Mouse (Mus musculus) frontal cortex, postnatal 36 days (tissue): ENCODE measurements around the gene Rora.

ENCODE experiments used
- DNase-seq, 2 experiments: peaks; one replicate each; pipeline ENCODE4 v3.0.0; 2022; ENCODE audit warnings: low spot score in 2 of 2

Gene Rora

DNA sequence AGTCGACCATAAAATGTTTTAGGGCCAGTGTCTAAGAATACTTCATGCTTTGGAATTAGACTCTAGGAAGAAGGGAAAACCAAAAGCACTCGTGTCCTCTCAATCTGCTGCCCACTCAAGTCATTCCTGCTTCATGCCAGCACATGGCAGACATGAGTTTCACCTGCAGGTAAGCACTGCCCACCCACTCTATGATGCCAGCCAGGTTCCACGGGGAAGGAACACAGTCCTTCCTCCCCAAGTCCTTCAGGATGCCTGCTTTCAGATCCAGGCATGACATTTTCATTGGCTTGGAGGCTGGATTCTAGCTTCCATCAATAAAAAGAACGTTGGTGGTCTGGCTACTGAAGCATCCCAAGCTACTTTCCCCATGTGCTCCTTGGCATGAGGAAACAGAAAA is 166.4 kb downstream of the Rora start:
- no peak for DNase-seq

DNA sequence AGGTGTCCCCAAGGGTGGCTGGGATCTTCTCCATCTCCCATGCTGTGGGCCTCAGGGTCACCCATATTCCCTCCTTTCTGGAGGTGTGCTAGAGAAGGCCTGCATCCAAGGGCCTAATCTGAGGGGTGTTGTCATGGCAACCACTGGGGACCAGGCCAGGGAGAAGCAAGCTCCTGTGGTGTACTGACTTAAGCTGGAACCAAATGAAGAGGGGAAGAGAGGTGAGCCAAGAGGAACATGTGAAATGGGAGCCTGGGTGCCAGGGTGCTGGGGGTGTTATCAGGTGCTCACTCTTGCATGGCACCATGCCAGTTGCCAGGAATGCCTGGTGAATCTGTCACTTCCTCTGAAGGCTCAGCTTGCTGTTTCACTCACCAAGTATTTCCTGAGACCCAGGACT is 166.9 kb downstream of the Rora start:
- DNase-seq: peak; percentile 13 to 31

- no peak for DNase-seq
Measured at GRCm38 (mm10) chr9:68821388-68821787, 167.8 kb downstream of the Rora start.

DNA sequence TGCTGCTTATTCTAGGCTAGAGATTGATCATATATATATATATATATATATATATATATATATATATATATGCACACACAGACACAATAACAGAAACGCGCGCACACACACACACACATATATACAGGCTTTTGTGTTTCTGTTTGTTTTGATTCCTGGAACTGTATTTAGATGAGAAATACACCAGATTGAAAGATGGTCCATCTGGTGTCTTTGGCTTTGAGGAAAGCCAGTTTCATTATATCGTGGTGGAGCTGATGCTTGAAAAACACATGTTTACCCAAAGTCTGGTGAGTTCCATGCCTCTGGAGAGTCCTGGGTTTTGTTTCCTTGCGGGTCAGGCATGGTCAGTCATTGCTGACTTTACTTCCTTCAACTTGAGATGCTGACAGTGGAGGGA is 169.7 kb downstream of the Rora start:
- DNase-seq: no peak

DNA sequence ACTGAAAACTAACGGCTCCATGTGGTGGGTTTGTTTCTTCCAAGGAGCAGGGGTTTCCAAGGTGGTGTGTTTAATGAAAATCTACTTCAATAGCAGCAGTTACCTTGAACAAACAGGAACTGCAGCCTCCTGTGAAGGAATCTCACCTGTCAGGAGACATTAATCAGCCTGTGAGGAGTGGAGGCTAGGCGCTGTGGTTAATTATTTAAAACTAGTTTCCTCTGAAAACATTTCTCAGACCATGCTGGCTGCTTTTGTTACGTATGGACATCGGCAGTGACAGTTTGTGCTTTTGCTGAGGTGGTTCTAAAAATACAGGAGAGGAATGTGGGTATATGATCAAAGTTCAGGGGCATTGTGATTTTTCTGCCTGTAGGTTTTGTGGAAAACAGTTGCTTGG is 171.5 kb downstream of the Rora start:
- no peak for DNase-seq

GRCm38 (mm10) chr9:68825841-68826240 is 172.3 kb downstream of the Rora start:
- DNase-seq: no peak

DNA sequence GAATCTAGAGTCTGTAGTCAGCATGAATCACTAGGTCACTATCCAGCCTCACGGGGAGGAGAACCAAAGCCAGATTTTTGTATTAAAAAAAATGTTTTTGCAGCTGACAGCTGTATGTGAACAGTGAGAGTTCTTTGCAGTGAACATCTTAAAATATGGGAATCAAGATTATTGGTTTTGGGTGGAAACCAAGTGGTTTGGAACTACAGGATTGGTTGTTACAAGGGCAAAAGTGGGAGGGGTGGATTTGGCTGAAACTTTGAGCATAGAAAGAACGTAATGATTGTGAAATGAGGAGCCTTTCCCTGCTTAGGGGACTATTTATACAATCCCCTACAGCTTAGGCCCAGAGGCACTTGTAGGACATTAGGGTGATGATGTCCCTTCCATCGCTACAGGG is 173.9 kb downstream of the Rora start:
- no peak for DNase-seq

- DNase-seq: peak; percentile 24 to 47
Measured at GRCm38 (mm10) chr9:68829903-68830302, 176.3 kb downstream of the Rora start.

GRCm38 (mm10) chr9:68833323-68833722 is 179.7 kb downstream of the Rora start:
- no peak for DNase-seq

- no peak for DNase-seq
Measured at GRCm38 (mm10) chr9:68835037-68835649, 181.6 kb downstream of the Rora start.

DNA sequence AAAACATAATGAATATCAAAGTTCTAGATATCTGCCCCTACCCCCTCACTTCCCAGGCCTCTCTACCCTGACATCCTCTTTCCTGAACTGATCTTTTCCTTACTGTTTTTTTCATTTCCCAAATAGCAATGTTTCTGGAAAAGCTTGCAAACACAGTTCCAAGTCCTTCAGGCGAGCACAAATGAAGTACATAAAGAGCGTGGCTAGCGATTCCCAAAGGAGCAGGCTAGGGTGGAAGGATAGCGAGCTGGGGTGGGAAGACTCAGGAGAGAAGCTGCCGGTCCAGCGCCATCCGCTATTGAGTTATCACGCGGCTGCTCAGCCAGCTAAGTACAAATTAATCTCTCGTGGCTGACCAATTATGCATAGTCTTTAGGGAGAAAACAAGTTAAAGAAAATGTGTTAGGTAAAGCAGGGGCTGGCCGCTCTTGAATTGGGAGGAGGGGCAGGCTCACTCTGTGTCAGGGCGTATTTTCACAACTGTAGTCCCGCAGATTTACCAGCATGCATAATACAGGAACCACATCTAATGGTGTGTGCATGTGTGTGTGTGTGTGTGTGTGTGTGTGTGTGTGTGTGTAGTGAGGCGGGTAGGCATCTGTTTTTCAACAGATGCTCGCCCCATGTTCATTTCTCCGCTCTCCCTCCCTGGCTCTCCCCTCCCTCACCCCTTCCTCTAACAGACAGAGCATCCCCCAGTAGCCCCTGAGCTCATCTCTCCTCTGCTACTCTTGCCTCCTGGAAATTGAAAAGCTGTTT is 188.7 kb downstream of the Rora start:
- DNase-seq: peak in 1 of 2 experiments; percentile 10

DNA sequence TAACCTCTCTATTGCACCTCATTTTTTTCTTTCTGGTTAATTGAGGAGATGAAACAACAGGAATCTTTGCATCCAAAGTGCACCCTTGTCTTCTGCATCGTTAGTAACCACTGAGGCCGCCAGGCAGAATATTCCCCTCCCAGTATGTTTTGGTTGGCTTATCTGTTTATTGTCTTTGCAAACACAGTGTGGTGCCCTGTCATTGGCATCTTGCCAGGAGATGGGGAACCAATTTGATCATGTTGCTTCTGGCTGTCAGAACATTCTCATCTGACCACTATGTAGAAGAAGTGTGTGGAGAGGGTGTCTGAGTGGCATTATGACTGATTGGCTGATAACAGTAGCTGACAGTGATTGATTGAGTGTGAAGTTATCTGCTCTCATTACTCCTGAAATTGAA is 192.0 kb downstream of the Rora start:
- no peak for DNase-seq

DNA sequence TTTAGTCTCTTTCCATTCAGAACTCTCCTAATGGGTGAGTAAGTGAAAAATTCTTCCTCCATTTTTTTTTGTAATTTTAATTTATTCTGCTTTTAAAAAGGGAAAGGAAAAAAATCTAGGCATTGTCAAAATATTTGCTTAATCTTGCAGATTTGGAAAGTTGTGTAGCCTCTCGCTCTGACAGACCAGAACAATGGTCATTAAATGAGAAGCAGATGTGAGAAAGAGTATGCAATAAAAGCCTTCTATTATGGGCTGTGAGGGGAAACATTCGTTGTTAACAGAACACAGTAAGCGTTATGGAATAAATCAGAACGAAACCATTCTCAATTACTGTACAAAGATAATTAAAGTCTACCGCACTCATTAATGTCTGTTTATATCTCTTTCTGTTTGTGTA is 196.7 kb downstream of the Rora start:
- DNase-seq: no peak

DNA sequence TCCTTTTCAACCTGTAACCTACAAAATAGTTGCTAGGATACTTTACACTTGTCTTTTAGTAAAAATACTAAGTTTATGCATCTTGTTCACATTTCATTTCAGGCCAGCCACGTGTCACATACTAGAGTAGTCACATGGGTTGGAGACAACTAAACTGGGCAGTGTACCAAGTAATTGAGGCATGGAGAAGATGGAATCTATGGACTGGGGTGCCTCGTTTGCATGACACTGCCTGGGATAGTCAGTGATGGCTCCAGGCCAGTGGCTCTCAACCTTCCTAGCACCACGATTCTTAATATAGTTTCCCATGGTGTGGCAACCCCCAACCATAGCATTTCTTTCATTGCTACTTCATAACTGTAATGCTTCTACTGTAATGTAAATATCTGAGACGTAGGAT is 198.6 kb downstream of the Rora start:
- DNase-seq: no peak

DNA sequence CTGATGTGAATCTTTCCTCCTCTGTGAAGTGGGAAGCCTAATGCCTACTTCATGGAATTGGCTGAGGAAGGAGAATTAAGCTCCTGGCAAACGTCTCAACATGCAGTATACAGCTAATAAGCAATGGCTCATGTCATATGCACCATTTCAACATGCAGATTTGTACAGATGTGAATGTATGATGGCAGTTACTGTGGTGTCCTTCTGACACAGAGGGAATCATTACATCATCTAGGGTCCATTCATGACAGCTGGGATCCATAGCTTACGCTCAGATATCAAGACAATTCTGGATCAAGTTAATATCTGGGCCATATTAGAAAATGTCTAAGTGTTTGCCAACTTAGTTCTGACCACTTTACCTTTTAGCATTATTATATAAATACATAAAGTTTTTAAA is 199.3 kb downstream of the Rora start:
- DNase-seq: no peak

GRCm38 (mm10) chr9:68859500-68859899 is 205.9 kb downstream of the Rora start:
- DNase-seq: no peak

DNA sequence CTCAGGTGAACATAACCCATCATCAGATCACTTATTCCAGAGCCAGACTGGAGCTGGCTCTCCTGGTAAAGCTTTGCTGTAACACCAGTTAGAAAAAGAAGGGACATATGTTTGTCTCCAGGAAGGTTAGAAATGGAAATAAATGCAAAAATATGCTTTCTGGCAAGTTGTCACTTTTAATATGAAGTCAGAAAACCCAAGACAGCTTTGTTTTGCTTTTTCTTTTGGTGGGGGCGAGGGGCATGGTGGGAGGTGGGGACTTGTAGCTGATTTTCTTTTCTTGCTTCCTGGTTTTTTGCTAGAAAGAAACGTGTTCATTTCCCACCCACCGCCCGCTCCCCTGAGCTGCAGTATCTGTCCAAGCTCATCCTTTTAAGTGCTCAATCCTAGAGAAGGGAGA is 212.7 kb downstream of the Rora start:
- peak; percentile 58 to 71 for DNase-seq

DNA sequence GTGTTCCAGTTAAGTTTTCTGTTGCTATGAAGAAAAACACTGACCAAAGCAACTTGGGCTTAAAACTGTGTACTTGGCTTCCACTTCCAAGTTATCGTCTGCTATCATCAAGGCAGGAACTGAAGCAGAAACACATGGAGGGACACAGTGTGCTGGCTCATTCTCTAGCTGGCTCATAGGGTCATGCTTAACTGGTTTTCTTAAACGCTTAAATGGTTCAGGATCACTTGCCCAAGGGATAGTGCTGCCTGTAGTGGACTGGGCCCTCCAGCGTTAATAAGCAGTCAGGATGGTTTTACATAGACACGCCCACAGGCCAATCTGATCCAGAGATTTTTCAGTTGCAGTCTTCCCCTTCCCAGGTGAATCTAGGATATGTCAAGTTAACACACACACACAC is 220.3 kb downstream of the Rora start:
- no peak for DNase-seq

DNA sequence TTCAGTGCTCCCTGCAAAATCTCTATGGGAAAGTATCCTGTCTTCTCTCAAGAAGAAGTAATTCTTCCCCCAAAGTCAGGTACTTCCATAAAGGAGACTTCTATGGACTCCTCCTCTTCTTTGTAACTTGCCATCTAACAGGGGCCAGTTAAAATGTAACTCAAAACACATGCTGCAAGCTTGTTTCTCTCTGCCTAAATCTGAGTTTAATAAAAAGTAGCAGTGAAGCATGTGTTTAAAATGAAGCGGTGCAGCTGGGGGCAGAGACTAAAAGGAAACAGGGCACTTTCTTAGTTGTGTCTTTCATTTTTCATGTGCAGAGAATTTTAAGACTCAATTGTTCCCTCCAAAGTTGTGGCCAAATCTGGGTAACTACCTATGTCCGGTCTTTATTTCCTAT is 221.0 kb downstream of the Rora start:
- DNase-seq: no peak

DNA sequence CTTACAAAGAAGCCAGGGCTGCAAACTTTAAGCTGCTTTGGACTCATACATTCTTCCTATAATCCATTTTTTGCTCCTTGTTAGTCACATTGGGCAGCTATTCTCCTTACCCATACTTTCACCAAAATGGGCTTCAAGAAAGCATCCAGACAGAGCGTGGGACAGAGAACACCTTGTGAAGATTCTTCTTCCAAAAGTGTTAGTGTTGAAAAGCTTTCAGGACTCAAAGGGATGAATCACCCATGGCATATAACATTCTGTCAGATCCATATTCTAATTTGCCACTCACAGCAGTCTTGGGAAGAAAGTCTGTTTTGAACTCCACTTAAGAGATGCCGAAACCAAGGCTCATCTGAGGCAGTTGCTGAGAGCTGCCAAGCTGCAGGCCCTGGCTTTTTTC is 222.2 kb downstream of the Rora start:
- DNase-seq: peak; percentile 38 to 60

- DNase-seq: no peak
Measured at GRCm38 (mm10) chr9:68876289-68876688, 222.7 kb downstream of the Rora start.

DNA sequence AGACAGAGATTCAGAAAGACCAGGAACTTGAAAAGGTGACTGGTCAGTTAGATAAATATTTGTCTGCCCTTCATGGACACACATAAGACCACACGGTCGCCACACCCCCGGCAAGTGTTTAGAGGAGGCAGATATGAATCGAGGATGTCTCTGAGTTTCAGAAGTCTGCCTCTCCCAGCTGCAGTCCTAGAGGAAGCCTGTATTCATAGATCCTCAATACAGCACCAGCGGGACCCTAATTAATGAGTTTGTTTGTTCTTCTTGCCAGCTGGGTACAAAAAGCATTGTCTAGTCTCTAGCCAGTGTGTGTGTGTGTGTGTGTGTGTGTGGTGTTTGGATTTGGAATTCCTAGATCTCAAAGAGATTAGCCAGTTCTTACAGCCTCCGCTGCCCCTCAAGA is 228.3 kb downstream of the Rora start:
- DNase-seq: no peak

DNA sequence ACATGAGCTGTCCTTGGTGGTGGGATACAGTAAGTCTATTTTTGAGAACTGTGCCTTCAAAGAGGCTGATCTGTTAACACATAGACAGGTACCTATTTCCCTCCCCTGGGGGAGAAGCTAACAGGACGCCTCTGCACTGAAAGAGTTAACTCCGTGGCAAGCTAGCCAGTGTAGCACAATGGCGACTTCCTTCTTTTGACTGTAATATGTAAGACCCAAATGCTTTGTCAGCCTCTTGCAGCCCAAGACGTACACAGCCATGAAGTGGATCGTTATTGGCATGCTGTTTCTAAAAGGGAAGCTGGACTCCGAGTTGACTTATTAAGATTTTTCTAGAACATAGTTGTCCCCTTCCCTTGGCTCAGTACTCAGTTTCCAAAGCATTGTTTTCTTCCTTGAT is 229.4 kb downstream of the Rora start:
- no peak for DNase-seq

GRCm38 (mm10) chr9:68883687-68884086 is 230.1 kb downstream of the Rora start:
- DNase-seq: no peak
